Mouse (Mus musculus): ENCODE measurements around the gene Vmn2r77. TPM values are rescaled to one million over a fixed set of nuclear protein-coding genes. Genes with fewer than 3 reads are reported as not detected.

The Vmn2r77 gene
- polyA plus RNA-seq, 1 experiment from 2014 or later = not detected

Other genes starting within 250 kb of the Vmn2r77 start
- not detected in 2 replicates for gene Olfr295, start 211.2 kb upstream of the Vmn2r77 start, polyA plus RNA-seq (2015; fragmentation: Nextera tagmentation; extraction: Ambion mirVana)
- not detected in 2 replicates for gene Olfr294, start 178.4 kb upstream of the Vmn2r77 start, polyA plus RNA-seq (2015; fragmentation: Nextera tagmentation; extraction: Ambion mirVana)
- not detected in 2 replicates for gene Olfr293, start 146.0 kb upstream of the Vmn2r77 start, polyA plus RNA-seq (2015; fragmentation: Nextera tagmentation; extraction: Ambion mirVana)
- not detected in 2 replicates for gene Olfr292, start 106.7 kb upstream of the Vmn2r77 start, polyA plus RNA-seq (2015; fragmentation: Nextera tagmentation; extraction: Ambion mirVana)
- gene Folh1, start 19.1 kb upstream of the Vmn2r77 start, polyA plus RNA-seq (2015; fragmentation: Nextera tagmentation; extraction: Ambion mirVana) = 0.28 and 0.62 TPM in 2 replicates
- gene Vmn2r78, start 120.1 kb downstream of the Vmn2r77 start, polyA plus RNA-seq (2015; fragmentation: Nextera tagmentation; extraction: Ambion mirVana) = not detected in 2 replicates
- gene Vmn2r79, start 201.1 kb downstream of the Vmn2r77 start, polyA plus RNA-seq (2015; fragmentation: Nextera tagmentation; extraction: Ambion mirVana) = 0.01 TPM in 1 of 2 replicates, not detected in the other

Measured in heart, embryonic 16.5 days (tissue).